Mouse (Mus musculus): ENCODE results near the gene Stxbp6. TPM values are rescaled to one million over a fixed set of nuclear protein-coding genes. Genes with fewer than 3 reads are reported as not detected.
A peak's percentile ranks its signal among the peaks of the same experiment; 100 is the strongest.

The Stxbp6 gene
- total RNA-seq, 1 experiment from 2014 or later: 0.87 TPM

GRCm38 (mm10) chr12:44848483-44849221, 225.9 kb downstream of the Stxbp6 start:
- peak; percentile 95 for ATAC-seq (replicated peaks; ENCODE audit: low read depth, poor library complexity, severe bottlenecking)

GRCm38 (mm10) chr12:44840585-44840984, 233.9 kb downstream of the Stxbp6 start:
- no peak for ATAC-seq (replicated peaks; ENCODE audit: low read depth, poor library complexity, severe bottlenecking)

GRCm38 (mm10) chr12:44839594-44840373, 234.7 kb downstream of the Stxbp6 start:
- 0 out of 2 replicates have a peak, but pooled peaks have one; percentile 15 for ATAC-seq (replicated peaks; ENCODE audit: low read depth, poor library complexity, severe bottlenecking)

- no peak for ATAC-seq (replicated peaks; ENCODE audit: low read depth, poor library complexity, severe bottlenecking)
Measured at GRCm38 (mm10) chr12:44835879-44836467, 238.5 kb downstream of the Stxbp6 start.

GRCm38 (mm10) chr12:44811895-44812294, 262.6 kb downstream of the Stxbp6 start:
- no peak for ATAC-seq (replicated peaks; ENCODE audit: low read depth, poor library complexity, severe bottlenecking)

- no peak for ATAC-seq (replicated peaks; ENCODE audit: low read depth, poor library complexity, severe bottlenecking)
Measured at GRCm38 (mm10) chr12:44804213-44804612, 270.3 kb downstream of the Stxbp6 start.

Measured in common myeloid progenitor, adult 5-6 weeks (primary cell).